Mouse (Mus musculus) embryonic facial prominence, embryonic 15.5 days (tissue): ENCODE measurements around the gene Iqcf3. TPM values are rescaled to one million over a fixed set of nuclear protein-coding genes. Genes with fewer than 3 reads are reported as not detected.

Experiments
- ATAC-seq: fragments of 200-750 bp; cut with Nextera tagmentation; 2 replicates; pipeline ENCODE4 v1.8.0; 2017; ENCODE audit warnings: low read depth, moderate TSS enrichment; ENCODE audit not compliant: insufficient number of reproducible peaks, low FRiP score, low TSS enrichment
- H3K27ac ChIP-seq: fragments of 300-500 bp; sonication (generic); replicated peaks from 2 replicates; pipeline ENCODE4 v1.5.1; 2015; ENCODE audit warnings: mild to moderate bottlenecking, inconsistent platforms
- H3K27me3 ChIP-seq: fragments of 300-500 bp; sonication (generic); 2 replicates; pipeline ENCODE4 v1.6.1; 2015; ENCODE audit warnings: inconsistent platforms
- H3K36me3 ChIP-seq: fragments of 300-500 bp; sonication (generic); 2 replicates; pipeline ENCODE4 v1.6.1; 2015; ENCODE audit warnings: mild to moderate bottlenecking, inconsistent platforms
- H3K4me1 ChIP-seq: fragments of 300-500 bp; sonication (generic); 2 replicates; pipeline ENCODE4 v1.6.1; 2015; ENCODE audit warnings: inconsistent platforms
- H3K4me2 ChIP-seq: fragments of 300-500 bp; sonication (generic); replicated peaks from 2 replicates; pipeline ENCODE4 v1.6.1; 2015; ENCODE audit warnings: mild to moderate bottlenecking, inconsistent platforms
- H3K4me3 ChIP-seq: fragments of 300-500 bp; sonication (generic); replicated peaks from 2 replicates; pipeline ENCODE4 v1.5.1; 2015; ENCODE audit warnings: mild to moderate bottlenecking, inconsistent platforms
- H3K9ac ChIP-seq: fragments of 300-500 bp; sonication (generic); 2 replicates; pipeline ENCODE4 v1.6.1; 2015; ENCODE audit warnings: inconsistent platforms
- H3K9me3 ChIP-seq: fragments of 300-500 bp; sonication (generic); replicated peaks from 2 replicates; pipeline ENCODE4 v1.6.1; 2016; ENCODE audit warnings: inconsistent platforms
- WGBS: fragments of 180-500 bp; shearing (Covaris S2); methylation state at CpG from one replicate; pipeline ENCODE4 v1.1.7; 2015; 5-methylcytosine and 5-hydroxymethylcytosine counted together
- polyA plus RNA-seq: library from polyadenylated mRNA; unstranded; fragments of >200 nt; fragmentation: Nextera tagmentation; extraction: Ambion mirVana; gene quantifications from 2 replicates; pipeline ENCODE4 v1.2.1, GENCODE M21; 2015

The Iqcf3 gene
- polyA plus RNA-seq, 1 experiment from 2014 or later: not detected

DNA sequence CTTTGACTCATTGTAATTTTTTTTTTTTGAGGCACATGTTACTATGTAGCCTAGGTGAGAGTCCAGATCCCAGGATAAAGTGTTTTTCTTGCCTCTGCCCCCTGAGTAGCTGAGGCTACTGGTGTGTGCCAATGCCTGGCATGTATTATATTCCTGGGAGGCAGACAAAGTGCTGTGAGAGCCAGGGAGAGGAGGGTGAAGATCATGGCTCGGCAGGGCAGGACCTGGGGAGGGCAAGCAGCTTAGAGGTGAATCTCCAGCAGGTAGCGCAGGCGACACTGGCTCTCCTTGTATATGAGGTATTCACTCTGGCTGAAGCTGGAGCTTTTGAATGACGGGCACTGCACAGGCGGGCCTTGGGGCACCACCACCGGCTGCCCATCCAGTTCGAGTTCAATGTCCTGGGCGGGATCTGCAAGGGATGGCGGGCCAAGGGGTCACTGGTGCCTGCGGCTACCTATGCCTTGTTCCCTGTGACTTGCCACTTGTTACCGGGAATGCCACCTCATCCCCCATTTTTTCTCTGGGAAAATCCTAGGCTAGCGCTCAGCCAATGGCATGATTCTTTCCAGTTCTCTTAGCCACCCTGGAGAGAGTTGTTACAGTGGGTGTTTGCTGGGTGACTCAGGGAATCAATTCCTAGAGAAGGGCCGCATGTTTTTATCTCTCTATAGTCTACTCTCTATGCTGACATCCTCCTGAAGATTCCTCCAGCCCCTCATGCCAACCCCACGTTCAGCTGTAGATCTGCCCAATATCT, 90.3 kb downstream of the Iqcf3 start:
- Histone ChIP-seq H3K27me3 (no peaks in the 10 kb centered on the region), H3K27ac (0 out of 2 replicates have a peak overlapping the region, but pooled peaks have one; percentile 48), H3K4me1 (peaks cover 49% of the 10 kb centered on the region), H3K9ac (no peak overlapping the region), H3K4me3 (no peak overlapping the region), H3K9me3 (no peaks in the 10 kb centered on the region), H3K36me3 (no peaks in the 10 kb centered on the region), H3K4me2 (peak overlapping the region; percentile 36)
- 62% methylated on average over 14 of the region's 14 CpGs for WGBS
- no peak for ATAC-seq

DNA sequence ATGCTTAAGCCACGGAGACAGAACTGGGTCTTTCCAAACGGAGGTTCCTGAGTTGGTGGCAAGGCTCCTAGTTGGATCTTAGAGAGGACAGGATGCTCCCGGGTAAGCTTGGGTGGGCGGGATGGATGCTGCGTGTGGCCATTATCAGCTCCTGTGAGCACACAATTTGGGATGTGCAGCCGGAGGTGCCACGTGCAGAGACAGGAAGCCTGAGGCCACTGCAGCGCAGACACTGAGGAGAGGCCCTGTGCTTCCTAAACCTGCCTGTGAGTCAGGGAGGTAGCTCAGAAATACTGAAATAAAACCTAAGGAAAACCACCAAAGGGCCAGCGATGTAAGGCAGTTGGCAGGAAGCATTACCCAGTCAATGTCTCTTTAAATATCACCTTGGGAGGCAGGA, 91.7 kb downstream of the Iqcf3 start:
- Histone ChIP-seq H3K27me3 (no peaks in the 10 kb centered on the region; the same call in 1 of the 2 replicates), H3K4me3 (no peak overlapping the region), H3K9ac (no peak overlapping the region), H3K27ac (no peak overlapping the region), H3K4me1 (peaks cover 49% of the 10 kb centered on the region), H3K4me2 (no peak overlapping the region), H3K9me3 (no peaks in the 10 kb centered on the region), H3K36me3 (no peaks in the 10 kb centered on the region)
- ATAC-seq: no peak
- 57% methylated on average over 9 of the region's 9 CpGs for WGBS

DNA sequence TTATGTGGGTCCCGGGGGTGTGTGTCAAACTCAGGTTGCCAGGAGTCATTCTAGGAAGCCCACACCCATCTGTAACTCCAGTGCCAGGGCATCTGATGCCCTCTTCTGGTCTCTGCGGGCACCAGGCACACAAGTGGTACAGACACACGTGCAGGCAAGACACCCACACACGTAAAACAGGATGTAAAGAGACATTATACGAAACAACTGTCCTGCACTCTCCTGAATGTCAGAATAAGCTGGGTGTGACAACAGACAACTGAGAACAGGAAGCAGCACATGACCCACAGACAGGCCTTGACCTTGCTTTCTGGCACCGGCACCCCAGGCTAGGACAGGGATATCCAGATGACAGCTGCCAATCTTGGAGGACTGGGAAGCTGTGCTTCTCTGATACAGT, 92.1 kb downstream of the Iqcf3 start:
- Histone ChIP-seq H3K4me1 (peaks cover 49% of the 10 kb centered on the region), H3K4me2 (no peak overlapping the region), H3K27ac (no peak overlapping the region), H3K27me3 (no peaks in the 10 kb centered on the region; the same call in 1 of the 2 replicates), H3K4me3 (no peak overlapping the region), H3K9ac (no peak overlapping the region), H3K9me3 (no peaks in the 10 kb centered on the region), H3K36me3 (no peaks in the 10 kb centered on the region)
- no peak for ATAC-seq
- WGBS: 57% methylated on average over 6 of the region's 6 CpGs

DNA sequence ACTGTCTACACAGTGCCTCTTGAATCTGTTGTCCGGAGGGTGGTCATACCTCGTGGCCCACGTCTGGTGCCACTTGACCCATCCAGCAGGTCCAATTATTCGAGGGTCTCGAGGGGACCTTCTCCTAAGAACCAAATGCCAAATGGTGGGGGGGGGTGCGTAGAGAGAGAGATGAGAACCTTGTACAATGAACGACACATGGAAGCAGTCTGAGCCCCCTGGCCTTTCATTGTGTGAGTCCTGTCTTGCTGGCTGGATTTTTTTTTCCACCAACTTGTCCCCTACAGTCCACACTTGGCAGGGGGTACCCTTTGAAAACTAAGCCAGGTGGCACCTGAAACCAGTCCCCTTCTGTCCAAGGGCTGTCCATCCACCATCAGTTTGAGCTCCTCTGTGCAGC, 93.7 kb downstream of the Iqcf3 start:
- Histone ChIP-seq H3K27me3 (peaks cover 5% of the 10 kb centered on the region; the same call in 1 of the 2 replicates), H3K4me1 (peaks cover 41% of the 10 kb centered on the region), H3K9ac (no peak overlapping the region), H3K9me3 (no peaks in the 10 kb centered on the region), H3K27ac (no peak overlapping the region), H3K4me3 (no peak overlapping the region), H3K4me2 (no peak overlapping the region), H3K36me3 (peaks cover 10% of the 10 kb centered on the region)
- ATAC-seq: no peak
- 83% methylated on average over 7 of the region's 7 CpGs for WGBS

- Histone ChIP-seq H3K27me3 (peaks cover 5% of the 10 kb centered on the region; the same call in 1 of the 2 replicates), H3K9me3 (no peaks in the 10 kb centered on the region), H3K4me3 (no peak overlapping the region), H3K27ac (no peak overlapping the region), H3K4me2 (no peak overlapping the region), H3K36me3 (peaks cover 18% of the 10 kb centered on the region), H3K9ac (no peak overlapping the region), H3K4me1 (peaks cover 32% of the 10 kb centered on the region)
- no peak for ATAC-seq
- 91% methylated on average over 6 of the region's 6 CpGs for WGBS
Observed at GRCm38 (mm10) chr9:106466721-106467120, 94.7 kb downstream of the Iqcf3 start.

GRCm38 (mm10) chr9:106465571-106466200, 95.7 kb downstream of the Iqcf3 start, which contains the start of gene Gpr62:
Gene Gpr62, minus strand, starts transcription at chr9:106465938.
- Histone ChIP-seq H3K9ac (peak within 1 kb of the TSS; percentile 61), H3K4me2 (peak within 1 kb of the TSS; percentile 98), H3K9me3 (no peaks in the 10 kb centered on the region), H3K4me1 (peaks cover 27% of the 10 kb centered on the region), H3K4me3 (peak within 1 kb of the TSS; percentile 61), H3K36me3 (peaks cover 26% of the 10 kb centered on the region), H3K27me3 (peaks cover 5% of the 10 kb centered on the region; the same call in 1 of the 2 replicates), H3K27ac (peak within 1 kb of the TSS; percentile 39; the same call in 1 of the 2 replicates)
- 29% methylated on average over 26 of the region's 26 CpGs for WGBS
- ATAC-seq: peak; percentile 31; the same call in 1 of the 2 replicates

DNA sequence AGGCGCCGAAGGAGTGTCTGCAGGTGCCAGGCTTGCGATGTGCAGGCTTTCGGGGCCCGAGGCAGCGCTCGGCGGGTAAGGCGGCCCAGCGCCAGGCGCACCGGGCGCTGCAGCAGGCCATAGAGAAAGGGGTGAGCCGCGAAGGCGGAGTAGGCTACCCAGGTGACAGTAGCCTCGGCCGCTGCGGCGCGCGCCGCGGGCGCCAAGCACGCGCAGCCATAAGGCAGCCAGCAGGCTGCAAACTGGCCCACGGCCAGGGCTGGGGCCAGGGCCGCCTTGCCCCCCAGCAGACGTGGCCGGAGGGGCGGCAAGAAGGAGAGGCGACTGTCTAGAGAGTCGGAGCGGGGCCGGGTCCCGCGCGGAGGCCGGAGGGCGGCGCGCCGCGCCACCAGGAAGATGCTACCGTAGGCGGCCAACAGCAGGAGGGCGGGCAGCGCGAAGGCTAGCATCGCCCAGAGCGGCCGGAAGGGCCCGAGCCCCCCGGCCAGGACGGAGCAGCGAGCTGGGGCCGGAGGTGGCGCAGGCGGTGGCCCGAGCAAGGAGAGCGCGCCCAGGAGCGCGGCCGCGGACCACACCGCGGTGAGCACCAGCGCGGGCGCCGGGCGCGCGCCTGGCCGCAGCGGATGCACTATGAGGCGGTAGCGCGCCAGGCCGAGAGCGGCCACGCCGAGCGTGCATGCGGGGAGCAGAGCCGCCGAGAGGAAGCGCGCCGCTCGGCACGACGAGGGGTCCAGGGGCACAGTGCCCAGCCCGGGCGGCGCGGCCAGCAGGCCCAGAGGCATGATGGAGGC, 96.5 kb downstream of the Iqcf3 start:
- Histone ChIP-seq H3K27me3 (peaks cover 5% of the 10 kb centered on the region; the same call in 1 of the 2 replicates), H3K27ac (peak overlapping the region; percentile 39; the same call in 1 of the 2 replicates), H3K36me3 (peaks cover 27% of the 10 kb centered on the region), H3K9ac (peak overlapping the region; percentile 61), H3K4me1 (peaks cover 25% of the 10 kb centered on the region), H3K9me3 (no peaks in the 10 kb centered on the region), H3K4me3 (peak overlapping the region; percentile 61), H3K4me2 (peak overlapping the region; percentile 98)
- peak; percentile 73 for ATAC-seq
- WGBS: 2% methylated on average over 95 of the region's 99 CpGs

- Histone ChIP-seq H3K4me1 (peaks cover 21% of the 10 kb centered on the region), H3K27ac (no peak overlapping the region), H3K36me3 (peaks cover 27% of the 10 kb centered on the region), H3K9me3 (no peaks in the 10 kb centered on the region), H3K4me2 (no peak overlapping the region), H3K27me3 (peaks cover 5% of the 10 kb centered on the region; the same call in 1 of the 2 replicates), H3K4me3 (no peak overlapping the region), H3K9ac (no peak overlapping the region)
- no peak for ATAC-seq
- 82% methylated on average over 21 of the region's 21 CpGs for WGBS
Observed at GRCm38 (mm10) chr9:106463122-106464063, 98.0 kb downstream of the Iqcf3 start.

- no peak for ATAC-seq
- H3K27me3 ChIP-seq: peaks cover 5% of the 10 kb centered on the region; the same call in 1 of the 2 replicates
- WGBS: 88% methylated on average over 12 of the region's 12 CpGs
- H3K36me3 ChIP-seq: peaks cover 27% of the 10 kb centered on the region
- no peak overlapping the region for H3K4me3 ChIP-seq
- no peaks in the 10 kb centered on the region for H3K9me3 ChIP-seq
- no peak overlapping the region for H3K9ac ChIP-seq
- H3K4me1 ChIP-seq: peaks cover 30% of the 10 kb centered on the region
- H3K4me2 ChIP-seq: no peak overlapping the region
- no peak overlapping the region for H3K27ac ChIP-seq
Observed at GRCm38 (mm10) chr9:106462430-106462800, 99.0 kb downstream of the Iqcf3 start.

- H3K4me2 ChIP-seq: no peak overlapping the region
- H3K4me1 ChIP-seq: peaks cover 36% of the 10 kb centered on the region
- no peaks in the 10 kb centered on the region for H3K9me3 ChIP-seq
- no peak overlapping the region for H3K9ac ChIP-seq
- no peak overlapping the region for H3K27ac ChIP-seq
- no peak overlapping the region for H3K4me3 ChIP-seq
- H3K27me3 ChIP-seq: peaks cover 5% of the 10 kb centered on the region; the same call in 1 of the 2 replicates
- WGBS: 77% methylated on average over 16 of the region's 16 CpGs
- peaks cover 27% of the 10 kb centered on the region for H3K36me3 ChIP-seq
- no peak for ATAC-seq
Observed at GRCm38 (mm10) chr9:106461641-106462429, 99.6 kb downstream of the Iqcf3 start.
